ENCODE assay signal across 8 mouse cellular contexts in genomic region chr9:95667836-95668235, GRCm38 (mm10). TPM values are rescaled to one million over a fixed set of nuclear protein-coding genes. Genes with fewer than 3 reads are reported as not detected.
DNase-seq lines count a peak whose midpoint lies in the region; ATAC-seq lines count a peak whose summit lies in the region.

No protein-coding gene starts in this region.

- no peak overlapping the region for H3K27ac ChIP-seq in hindbrain, embryonic 15.5 days (replicated peaks)

- no peaks in the 10 kb centered on the region for H3K36me3 ChIP-seq in hindbrain, embryonic 15.5 days

- no peaks in the 10 kb centered on the region for H3K9me3 ChIP-seq in hindbrain, embryonic 15.5 days

- H3K4me1 ChIP-seq in hindbrain, embryonic 15.5 days (replicated peaks) = peaks cover 19% of the 10 kb centered on the region

- intact Hi-C loops in left cerebral cortex, postnatal 14 days (cut with DNase I) = no loop called here

- no peak overlapping the region for H3K9ac ChIP-seq in hindbrain, embryonic 15.5 days

- H3K4me3 ChIP-seq in hindbrain, embryonic 15.5 days = no peak overlapping the region

- no peaks in the 10 kb centered on the region for H3K27me3 ChIP-seq in hindbrain, embryonic 15.5 days

- WGBS in hindbrain, embryonic 15.5 days = 13% methylated on average over 9 of the region's 9 CpGs

- peak; percentile 55 for DNase-seq in testis, postnatal 10 days (ENCODE audit: low spot score)
- DNase-seq in testis, postnatal 14 days (ENCODE audit: low spot score) = no peak
- DNase-seq in frontal cortex, postnatal 25 days (ENCODE audit: low spot score in 2 of 2) = peak; percentile 9 to 19
- DNase-seq in left cerebral cortex, postnatal 14 days (ENCODE audit: low spot score in 2 of 2) = peak; percentile 57 to 60
- DNase-seq in right cerebral cortex, postnatal 4 days = peak; percentile 47

- peak; percentile 64; the same call in 1 of the 2 replicates for ATAC-seq in hindbrain, embryonic 15.5 days (ENCODE audit: low FRiP score, low read depth)
- no peak for ATAC-seq in monocyte, adult 5-6 weeks (replicated peaks; ENCODE audit: insufficient number of reproducible peaks, low FRiP score, low TSS enrichment, poor library complexity, severe bottlenecking)
- ATAC-seq in megakaryocyte, adult 5-6 weeks (ENCODE audit: poor library complexity, severe bottlenecking) = no peak

- 0 out of 2 replicates have a peak overlapping the region, but pooled peaks have one; percentile 22 for H3K4me2 ChIP-seq in hindbrain, embryonic 15.5 days

RNA-seq across cellular contexts. Expression of gene Pcolce2, which starts 30.4 kb away (rescaled TPM):
- polyA plus RNA-seq in hindbrain, embryonic 15.5 days (2015; fragmentation: Nextera tagmentation; extraction: Ambion mirVana) = 1.9 and 2.0 TPM in 2 replicates
- total RNA-seq in left cerebral cortex, postnatal 14 days (2021) = 1 to 10 TPM; 1.2 to 1.6 TPM
- total RNA-seq in monocyte, adult 5-6 weeks (2017) = not detected in 3 replicates
- not detected in 2 replicates for total RNA-seq in megakaryocyte, adult 5-6 weeks (2015)
- not detected in 2 replicates for total RNA-seq in megakaryocyte, adult 5-6 weeks (2017)
